Mouse (Mus musculus) embryonic fibroblast, embryonic 13.5 days (primary cell): ENCODE measurements at regions not wholly inside any gene's neighbourhood (a gene's known extent, or its start where the extent isn't known, plus 50 kb on each side); places are given as distances from the start of the nearest gene placed in this dataset.
"Not testable (repeated sequence)": the region's sequence is repeated elsewhere in the genome, so short reads cannot be mapped to it uniquely, and the experiment has no call there.

Source experiments
- CTCF ChIP-seq: IDR thresholded peaks from 2 replicates; pipeline ENCODE4 v1.5.1; 2011; ENCODE audit warnings: mild to moderate bottlenecking, control low read depth, low read length, moderate library complexity, borderline replicate concordance; ENCODE audit not compliant: insufficient read depth
- POLR2A ChIP-seq: IDR thresholded peaks from 2 replicates; pipeline ENCODE4 v1.6.1; 2011; ENCODE audit warnings: low read depth, mild to moderate bottlenecking, control low read depth, low read length, moderate library complexity

GRCm38 (mm10) chr12:25462690-25463089 is 365.8 kb upstream of the Id2 start:
- not testable (repeated sequence) for TF ChIP-seq CTCF, POLR2A
